Mouse (Mus musculus) E14TG2a.4 (cell line): Measurements from ENCODE around the gene Spaca4.

Experiments
- H3K27me3 ChIP-seq: 2 replicates; pipeline ENCODE4 v1.6.1; 2014; ENCODE audit warnings: low read length, control low read depth; ENCODE audit not compliant: insufficient read depth
- H3K36me3 ChIP-seq: 2 replicates; pipeline ENCODE4 v1.6.1; 2014; ENCODE audit warnings: low read length, control low read depth; ENCODE audit not compliant: insufficient read depth
- H3K4me1 ChIP-seq: replicated peaks from 2 replicates; pipeline ENCODE4 v1.6.1; 2014; ENCODE audit warnings: low read depth, low read length, control low read depth
- H3K4me3 ChIP-seq: replicated peaks from 2 replicates; pipeline ENCODE4 v1.5.1; 2014; ENCODE audit warnings: mild to moderate bottlenecking, low read length
- H3K9me3 ChIP-seq: 2 replicates; pipeline ENCODE4 v1.6.1; 2014; ENCODE audit warnings: low read length, control low read depth
- CTCF ChIP-seq: conservative IDR thresholded peaks from 2 replicates; pipeline ENCODE4 v1.5.1; 2014; ENCODE audit warnings: low read length
- NANOG ChIP-seq: IDR thresholded peaks from 2 replicates; pipeline ENCODE4 v1.6.1; 2014; ENCODE audit warnings: borderline replicate concordance, low read length, mixed read lengths
- POU5F1 ChIP-seq: IDR thresholded peaks from 2 replicates; pipeline ENCODE4 v1.6.1; 2014; ENCODE audit warnings: low read length, borderline replicate concordance

Spaca4 gene

DNA sequence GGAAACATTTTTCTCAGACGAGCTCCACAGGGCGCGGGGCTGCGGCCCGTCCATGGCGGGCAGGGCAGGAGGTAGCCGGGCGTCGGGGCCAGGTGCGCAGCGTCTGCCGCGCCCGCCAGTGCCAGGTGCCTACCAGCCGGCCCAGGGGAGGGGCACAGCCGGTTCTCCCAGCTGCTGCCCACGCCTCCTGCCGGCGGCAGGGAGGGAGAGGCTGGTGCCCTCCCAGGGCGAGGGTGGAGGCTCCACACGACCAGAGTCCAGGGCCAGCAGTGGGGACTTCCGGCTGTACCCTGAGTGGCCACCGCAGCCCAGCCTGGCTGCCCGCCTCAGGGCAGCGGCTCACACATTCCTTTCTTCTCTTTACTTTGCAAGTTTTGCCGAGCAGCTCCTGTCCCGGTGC, 33.8 kb upstream of the Spaca4 start:
- no peaks in the 10 kb centered on the region; the same call in 1 of the 2 replicates for H3K4me1 ChIP-seq
- TF ChIP-seq POU5F1, result no peak
- TF ChIP-seq CTCF, result no peak
- H3K4me3 ChIP-seq, result peak overlapping the region; percentile 70
- no peaks in the 10 kb centered on the region for H3K36me3 ChIP-seq
- peaks cover 36% of the 10 kb centered on the region for H3K27me3 ChIP-seq
- peaks cover 11% of the 10 kb centered on the region for H3K9me3 ChIP-seq

DNA sequence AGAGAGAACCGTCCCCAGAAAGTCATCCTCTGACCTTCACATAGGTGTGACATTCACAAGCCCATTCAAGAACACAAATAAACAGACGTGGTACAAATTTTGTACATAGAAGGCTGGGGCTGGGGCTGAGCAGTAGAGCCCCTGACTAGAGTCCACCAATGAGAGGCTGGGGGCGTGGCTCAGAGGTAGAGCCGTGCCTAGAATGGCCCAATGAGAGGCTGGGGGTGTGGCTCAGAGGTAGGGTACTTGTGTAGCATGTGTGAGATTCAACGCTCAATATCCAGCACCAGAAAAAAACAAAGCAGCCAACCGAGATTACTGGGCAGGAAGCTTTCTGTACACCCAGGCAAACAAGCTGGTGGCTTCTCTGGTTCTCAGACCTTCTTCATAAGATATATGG, 30.1 kb upstream of the Spaca4 start:
- H3K36me3 ChIP-seq, result no peaks in the 10 kb centered on the region
- peaks cover 11% of the 10 kb centered on the region for H3K9me3 ChIP-seq
- no peak overlapping the region for H3K4me3 ChIP-seq
- peaks cover 36% of the 10 kb centered on the region for H3K27me3 ChIP-seq
- TF ChIP-seq CTCF, result no peak
- TF ChIP-seq POU5F1, result no peak
- no peak for TF ChIP-seq NANOG
- H3K4me1 ChIP-seq, result peaks cover under 1% of the 10 kb centered on the region

DNA sequence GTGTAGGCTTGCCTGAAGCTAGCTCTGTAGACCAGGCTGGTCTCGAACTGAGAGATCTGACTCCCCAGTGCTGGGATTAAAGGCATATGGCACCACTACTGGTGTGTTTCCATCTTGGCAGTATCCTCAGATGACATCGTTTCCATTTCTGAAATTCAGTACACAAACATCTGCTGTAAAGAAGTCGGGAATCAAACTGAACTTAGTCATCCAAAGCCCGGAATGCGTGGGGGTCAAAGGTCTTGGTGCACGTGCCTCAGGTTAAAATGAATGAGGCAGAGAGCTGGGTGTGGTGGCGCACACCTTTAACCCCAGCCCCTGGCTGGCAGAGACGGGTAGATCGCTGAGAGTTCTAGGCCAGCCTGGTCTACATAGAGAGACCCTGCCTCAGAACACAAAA, 24.5 kb upstream of the Spaca4 start:
- Histone ChIP-seq H3K27me3 (no peaks in the 10 kb centered on the region; the same call in 1 of the 2 replicates), H3K36me3 (no peaks in the 10 kb centered on the region), H3K9me3 (no peaks in the 10 kb centered on the region), H3K4me3 (no peak overlapping the region), H3K4me1 (peaks cover 27% of the 10 kb centered on the region)
- TF ChIP-seq POU5F1 (no peak), CTCF (no peak), NANOG (no peak)

GRCm38 (mm10) chr7:45749401-45749800, 23.8 kb upstream of the Spaca4 start:
- Histone ChIP-seq H3K9me3 (no peaks in the 10 kb centered on the region), H3K27me3 (no peaks in the 10 kb centered on the region; the same call in 1 of the 2 replicates), H3K4me3 (peak overlapping the region; percentile 62), H3K36me3 (no peaks in the 10 kb centered on the region), H3K4me1 (peaks cover 27% of the 10 kb centered on the region)
- TF ChIP-seq NANOG, result no peak
- no peak for TF ChIP-seq POU5F1
- TF ChIP-seq CTCF, result no peak

GRCm38 (mm10) chr7:45748110-45748509, 22.5 kb upstream of the Spaca4 start:
- Histone ChIP-seq H3K4me1 (peaks cover 27% of the 10 kb centered on the region), H3K4me3 (no peak overlapping the region), H3K27me3 (no peaks in the 10 kb centered on the region; the same call in 1 of the 2 replicates), H3K36me3 (no peaks in the 10 kb centered on the region), H3K9me3 (no peaks in the 10 kb centered on the region)
- TF ChIP-seq CTCF, result no peak
- TF ChIP-seq POU5F1, result no peak
- no peak for TF ChIP-seq NANOG

- Histone ChIP-seq H3K36me3 (no peaks in the 10 kb centered on the region), H3K4me1 (peaks cover 32% of the 10 kb centered on the region), H3K9me3 (no peaks in the 10 kb centered on the region), H3K4me3 (no peak overlapping the region), H3K27me3 (no peaks in the 10 kb centered on the region; the same call in 1 of the 2 replicates)
- no peak; the same call in 1 of the 2 replicates for TF ChIP-seq NANOG
- no peak for TF ChIP-seq POU5F1
- TF ChIP-seq CTCF, result no peak
Measured at GRCm38 (mm10) chr7:45747450-45747849, 21.8 kb upstream of the Spaca4 start.

DNA sequence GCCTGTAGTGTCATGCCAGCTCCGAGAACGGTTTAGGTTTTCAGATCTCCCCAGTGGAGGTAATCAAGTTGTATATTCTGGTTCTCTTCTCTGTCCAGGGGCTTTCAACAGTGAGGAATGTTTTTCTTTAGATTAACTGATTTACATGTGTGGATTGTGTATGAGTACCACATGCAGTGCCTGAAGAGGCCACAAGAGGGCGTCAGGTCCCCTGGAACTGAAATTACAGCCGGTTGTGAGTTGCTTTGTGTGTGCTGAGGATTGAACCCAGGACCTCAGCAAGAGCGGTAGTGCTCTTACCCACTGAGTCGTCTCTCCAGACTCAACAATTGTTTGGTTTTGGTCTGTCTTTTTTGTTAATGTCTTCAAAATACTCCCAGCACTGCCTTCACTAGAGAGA, 20.9 kb upstream of the Spaca4 start:
- TF ChIP-seq CTCF (peak; percentile 89), POU5F1 (no peak), NANOG (no peak)
- H3K27me3 ChIP-seq, result no peaks in the 10 kb centered on the region; the same call in 1 of the 2 replicates
- no peaks in the 10 kb centered on the region for H3K9me3 ChIP-seq
- H3K4me1 ChIP-seq, result peaks cover 38% of the 10 kb centered on the region
- no peaks in the 10 kb centered on the region for H3K36me3 ChIP-seq
- H3K4me3 ChIP-seq, result no peak overlapping the region

DNA sequence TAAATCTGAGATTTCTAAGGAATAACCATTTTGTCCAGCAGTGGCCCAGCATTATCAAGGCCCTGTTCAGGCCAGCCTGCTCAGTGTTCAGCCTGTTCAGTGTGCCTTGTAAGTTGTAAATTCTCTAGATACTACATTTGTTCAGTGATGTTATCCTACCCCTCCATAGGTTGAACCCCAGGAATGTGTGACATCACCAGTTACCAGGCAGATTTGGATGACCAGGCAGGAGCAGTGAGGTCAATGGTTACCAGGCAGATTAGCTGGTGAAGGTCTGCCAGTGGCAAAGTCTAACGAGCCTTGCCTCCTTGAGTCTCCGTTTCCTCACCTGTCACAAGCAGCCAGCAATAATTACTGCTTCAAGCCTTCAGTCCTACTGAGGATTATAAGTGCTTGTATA, 18.8 kb upstream of the Spaca4 start:
- Histone ChIP-seq H3K4me3 (no peak overlapping the region), H3K36me3 (no peaks in the 10 kb centered on the region), H3K27me3 (no peaks in the 10 kb centered on the region; the same call in 1 of the 2 replicates), H3K9me3 (no peaks in the 10 kb centered on the region), H3K4me1 (peaks cover 24% of the 10 kb centered on the region)
- TF ChIP-seq NANOG (no peak), POU5F1 (no peak), CTCF (no peak)

DNA sequence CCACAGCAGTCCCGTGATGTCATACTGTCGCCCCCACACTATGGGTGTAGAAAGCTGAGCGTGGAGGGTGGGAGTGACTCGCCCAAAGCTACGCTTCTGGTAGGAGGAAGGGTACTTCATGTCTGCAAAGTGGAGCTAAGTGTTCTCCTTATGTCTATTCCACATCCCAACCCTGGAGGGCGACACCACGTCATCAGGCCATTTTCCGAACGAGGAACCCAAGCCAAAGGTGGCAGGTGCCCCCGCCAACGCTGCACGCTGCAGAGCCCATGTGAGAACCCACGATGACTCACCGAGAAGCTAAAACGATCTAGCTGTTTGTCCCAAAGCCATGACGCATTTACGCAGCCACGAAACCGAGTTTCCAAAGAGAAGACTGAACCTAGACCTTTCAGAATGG, 16.7 kb upstream of the Spaca4 start:
- Histone ChIP-seq H3K36me3 (no peaks in the 10 kb centered on the region), H3K9me3 (no peaks in the 10 kb centered on the region), H3K27me3 (no peaks in the 10 kb centered on the region), H3K4me1 (peaks cover 23% of the 10 kb centered on the region), H3K4me3 (peak overlapping the region; percentile 51)
- TF ChIP-seq NANOG (no peak), POU5F1 (no peak)
